Mouse (Mus musculus) stomach, embryonic 16.5 days (tissue): ENCODE data around the gene Gal. TPM values are rescaled to one million over a fixed set of nuclear protein-coding genes. Genes with fewer than 3 reads are reported as not detected.

Experiments
- ATAC-seq: fragments of 200-750 bp; cut with Nextera tagmentation; 2 replicates; pipeline ENCODE4 v1.8.0; 2017; ENCODE audit warnings: moderate number of reproducible peaks, moderate TSS enrichment; ENCODE audit not compliant: insufficient read depth, low FRiP score
- H3K27ac ChIP-seq: fragments of 300-500 bp; sonication (generic); 2 replicates; pipeline ENCODE4 v1.5.1; 2014; ENCODE audit warnings: low read length
- H3K27me3 ChIP-seq: fragments of 300-500 bp; sonication (generic); 2 replicates; pipeline ENCODE4 v1.6.1; 2014; ENCODE audit warnings: low read length, control low read depth, mixed read lengths; ENCODE audit not compliant: control insufficient read depth, insufficient read depth
- H3K36me3 ChIP-seq: fragments of 300-500 bp; sonication (generic); 2 replicates; pipeline ENCODE4 v1.6.1; 2014; ENCODE audit warnings: low read length; ENCODE audit not compliant: control insufficient read depth, insufficient read depth
- H3K4me1 ChIP-seq: fragments of 300-500 bp; sonication (generic); 2 replicates; pipeline ENCODE4 v1.6.1; 2014; ENCODE audit warnings: low read length, control low read depth, mixed read lengths; ENCODE audit not compliant: control insufficient read depth, insufficient read depth
- H3K4me2 ChIP-seq: fragments of 300-500 bp; sonication (generic); 2 replicates; pipeline ENCODE4 v1.6.1; 2014; ENCODE audit warnings: low read depth, low read length, mixed read lengths
- H3K4me3 ChIP-seq: fragments of 300-500 bp; sonication (generic); replicated peaks from 2 replicates; pipeline ENCODE4 v1.5.1; 2014; ENCODE audit warnings: mild to moderate bottlenecking, low read length
- H3K9ac ChIP-seq: fragments of 300-500 bp; sonication (generic); 2 replicates; pipeline ENCODE4 v1.6.1; 2014; ENCODE audit warnings: low read length
- H3K9me3 ChIP-seq: fragments of 300-500 bp; sonication (generic); replicated peaks from 2 replicates; pipeline ENCODE4 v1.6.1; 2016; ENCODE audit warnings: low read length, control low read depth; ENCODE audit not compliant: control insufficient read depth
- WGBS: fragments of 180-500 bp; shearing (Covaris S2); extraction: QIAGEN DNeasy Blood & Tissue Kit; methylation state at CpG from one replicate; pipeline ENCODE4 v1.1.7; 2014; 5-methylcytosine and 5-hydroxymethylcytosine counted together
- polyA plus RNA-seq: library from polyadenylated mRNA; unstranded; fragments of >200 nt; fragmentation: Nextera tagmentation; extraction: Ambion mirVana; gene quantifications from 2 replicates; pipeline ENCODE4 v1.2.1, GENCODE M21; 2015

Gal gene
- 9.9 and 13.7 TPM in 2 replicates for polyA plus RNA-seq

GRCm38 (mm10) chr19:3414268-3414733, at the start of gene Gal:
TSS of gene Gal (minus strand) at chr19:3414544.
- H3K9ac ChIP-seq: peak within 1 kb of the TSS; percentile 36
- 0 out of 2 replicates have a peak, but pooled peaks have one; percentile 9 for ATAC-seq
- H3K27ac ChIP-seq: no peak within 1 kb of the TSS
- H3K36me3 ChIP-seq: no peaks in the 10 kb centered on the region
- peak within 1 kb of the TSS; percentile 37 for H3K4me3 ChIP-seq
- H3K9me3 ChIP-seq: no peaks in the 10 kb centered on the region
- H3K4me1 ChIP-seq: peaks cover 7% of the 10 kb centered on the region; the same call in 1 of the 2 replicates
- H3K27me3 ChIP-seq: peaks cover 19% of the 10 kb centered on the region
- peak within 1 kb of the TSS; percentile 62 for H3K4me2 ChIP-seq
- WGBS: 4% methylated on average over 37 of the region's 37 CpGs

- no peaks in the 10 kb centered on the region for H3K4me1 ChIP-seq
- H3K36me3 ChIP-seq: peaks cover 49% of the 10 kb centered on the region
Observed at GRCm38 (mm10) chr19:3459986-3460385, 45.6 kb upstream of the Gal start.

GRCm38 (mm10) chr19:3458331-3459099, 44.2 kb upstream of the Gal start:
- H3K27ac ChIP-seq: no peak overlapping the region
- WGBS: 87% methylated on average over 6 of the region's 6 CpGs
- no peaks in the 10 kb centered on the region for H3K4me1 ChIP-seq
- H3K9me3 ChIP-seq: no peaks in the 10 kb centered on the region
- peaks cover 38% of the 10 kb centered on the region for H3K36me3 ChIP-seq
- no peak for ATAC-seq
- H3K4me2 ChIP-seq: no peak overlapping the region
- H3K27me3 ChIP-seq: no peaks in the 10 kb centered on the region
- H3K4me3 ChIP-seq: no peak overlapping the region
- no peak overlapping the region for H3K9ac ChIP-seq

More at GRCm38 (mm10) chr19:3459986-3460385, 45.6 kb upstream of the Gal start:
- Histone ChIP-seq H3K9me3 (no peaks in the 10 kb centered on the region), H3K4me3 (no peak overlapping the region), H3K4me2 (no peak overlapping the region), H3K27me3 (no peaks in the 10 kb centered on the region), H3K9ac (no peak overlapping the region), H3K27ac (0 out of 2 replicates have a peak overlapping the region, but pooled peaks have one; percentile 32)
- ATAC-seq: no peak
- 95% methylated on average over 3 of the region's 3 CpGs for WGBS

GRCm38 (mm10) chr19:3457700-3458099, 43.4 kb upstream of the Gal start:
- no peaks in the 10 kb centered on the region for H3K4me1 ChIP-seq
- H3K27ac ChIP-seq: no peak overlapping the region
- no peak overlapping the region for H3K4me3 ChIP-seq
- H3K9ac ChIP-seq: no peak overlapping the region
- ATAC-seq: no peak
- no peaks in the 10 kb centered on the region for H3K9me3 ChIP-seq
- no peaks in the 10 kb centered on the region for H3K27me3 ChIP-seq
- no peak overlapping the region for H3K4me2 ChIP-seq
- peaks cover 34% of the 10 kb centered on the region for H3K36me3 ChIP-seq
- 91% methylated on average over 4 of the region's 4 CpGs for WGBS

- Histone ChIP-seq H3K4me2 (no peak overlapping the region), H3K27me3 (no peaks in the 10 kb centered on the region), H3K36me3 (peaks cover 14% of the 10 kb centered on the region; the same call in 1 of the 2 replicates), H3K9ac (no peak overlapping the region), H3K27ac (no peak overlapping the region), H3K9me3 (no peaks in the 10 kb centered on the region), H3K4me3 (no peak overlapping the region), H3K4me1 (no peaks in the 10 kb centered on the region)
- ATAC-seq: no peak
- 57% methylated on average over 6 of the region's 6 CpGs for WGBS
Observed at GRCm38 (mm10) chr19:3451649-3452048, 37.3 kb upstream of the Gal start.

GRCm38 (mm10) chr19:3451170-3451569, 36.8 kb upstream of the Gal start:
- 20% methylated on average over 6 of the region's 6 CpGs for WGBS

GRCm38 (mm10) chr19:3450714-3451113, 36.4 kb upstream of the Gal start:
- Histone ChIP-seq H3K4me1 (no peaks in the 10 kb centered on the region), H3K9me3 (no peaks in the 10 kb centered on the region), H3K27ac (no peak overlapping the region), H3K4me2 (no peak overlapping the region), H3K4me3 (no peak overlapping the region), H3K27me3 (no peaks in the 10 kb centered on the region), H3K36me3 (peaks cover 9% of the 10 kb centered on the region; the same call in 1 of the 2 replicates), H3K9ac (no peak overlapping the region)
- WGBS: 86% methylated on average over 3 of the region's 3 CpGs
- no peak for ATAC-seq

More at GRCm38 (mm10) chr19:3451170-3451569, 36.8 kb upstream of the Gal start:
- Histone ChIP-seq H3K4me3 (no peak overlapping the region), H3K27me3 (no peaks in the 10 kb centered on the region), H3K4me2 (no peak overlapping the region), H3K4me1 (no peaks in the 10 kb centered on the region), H3K9me3 (no peaks in the 10 kb centered on the region), H3K9ac (no peak overlapping the region), H3K36me3 (peaks cover 12% of the 10 kb centered on the region; the same call in 1 of the 2 replicates), H3K27ac (no peak overlapping the region)
- peak; percentile 74; the same call in 1 of the 2 replicates for ATAC-seq

GRCm38 (mm10) chr19:3449248-3449647, 34.9 kb upstream of the Gal start:
- Histone ChIP-seq H3K9me3 (no peaks in the 10 kb centered on the region), H3K27ac (no peak overlapping the region), H3K4me3 (no peak overlapping the region), H3K4me1 (no peaks in the 10 kb centered on the region), H3K4me2 (no peak overlapping the region), H3K9ac (no peak overlapping the region), H3K27me3 (no peaks in the 10 kb centered on the region), H3K36me3 (no peaks in the 10 kb centered on the region)
- ATAC-seq: peak; percentile 33; the same call in 1 of the 2 replicates
- 55% methylated on average over 3 of the region's 3 CpGs for WGBS

- Histone ChIP-seq H3K36me3 (no peaks in the 10 kb centered on the region), H3K4me2 (no peak overlapping the region), H3K27me3 (no peaks in the 10 kb centered on the region), H3K27ac (no peak overlapping the region), H3K9ac (no peak overlapping the region), H3K9me3 (no peaks in the 10 kb centered on the region), H3K4me1 (no peaks in the 10 kb centered on the region), H3K4me3 (no peak overlapping the region)
- ATAC-seq: no peak
- WGBS: 69% methylated on average over 3 of the region's 3 CpGs
Observed at GRCm38 (mm10) chr19:3447348-3447747, 33.0 kb upstream of the Gal start.
